Mouse (Mus musculus): ENCODE results near the gene Disp1. TPM values are rescaled to one million over a fixed set of nuclear protein-coding genes. Genes with fewer than 3 reads are reported as not detected.

Disp1 gene
- polyA plus RNA-seq, 1 experiment from 2014 or later = 10.1 TPM

GRCm38 (mm10) chr1:183084085-183085050 is 137.0 kb downstream of the Disp1 start:
- no peak overlapping the region for H3K27ac ChIP-seq

GRCm38 (mm10) chr1:183082436-183082835 is 138.9 kb downstream of the Disp1 start:
- 82% methylated on average over 4 of the region's 4 CpGs for WGBS (ENCODE audit: missing documents)
- no peak overlapping the region for H3K27ac ChIP-seq
- H3K4me3 ChIP-seq (ENCODE audit: inconsistent target) = no peak overlapping the region
- H3K79me2 ChIP-seq (ENCODE audit: inconsistent target) = no peaks in the 10 kb centered on the region
- peaks cover 14% of the 10 kb centered on the region; the same call in 1 of the 2 replicates for H3K36me3 ChIP-seq (ENCODE audit: inconsistent target)

More at GRCm38 (mm10) chr1:183084085-183085050, 137.0 kb downstream of the Disp1 start:
- Histone ChIP-seq H3K79me2 (ENCODE audit: inconsistent target) (no peaks in the 10 kb centered on the region), H3K4me3 (ENCODE audit: inconsistent target) (no peak overlapping the region), H3K36me3 (ENCODE audit: inconsistent target) (peaks cover 32% of the 10 kb centered on the region; the same call in 1 of the 2 replicates)
- WGBS (ENCODE audit: missing documents) = 95% methylated on average over 8 of the region's 8 CpGs

- no peaks in the 10 kb centered on the region for H3K79me2 ChIP-seq (ENCODE audit: inconsistent target)
- H3K27ac ChIP-seq = no peak overlapping the region
- no peak overlapping the region for H3K4me3 ChIP-seq (ENCODE audit: inconsistent target)
- H3K36me3 ChIP-seq (ENCODE audit: inconsistent target) = peaks cover 1% of the 10 kb centered on the region; the same call in 1 of the 2 replicates
These were observed 140.2 kb downstream of the Disp1 start for GRCm38 (mm10) chr1:183081126-183081525.

- H3K79me2 ChIP-seq (ENCODE audit: inconsistent target) = no peaks in the 10 kb centered on the region
- no peak overlapping the region for H3K27ac ChIP-seq
- WGBS (ENCODE audit: missing documents) = 68% methylated on average over 15 of the region's 15 CpGs
- H3K36me3 ChIP-seq (ENCODE audit: inconsistent target) = no peaks in the 10 kb centered on the region
- no peak overlapping the region for H3K4me3 ChIP-seq (ENCODE audit: inconsistent target)
These were observed 146.1 kb downstream of the Disp1 start for GRCm38 (mm10) chr1:183075121-183075822.

GRCm38 (mm10) chr1:183072263-183073050 is 148.9 kb downstream of the Disp1 start:
- WGBS (ENCODE audit: missing documents) = 92% methylated on average over 12 of the region's 12 CpGs
- Histone ChIP-seq H3K4me3 (ENCODE audit: inconsistent target) (no peak overlapping the region), H3K36me3 (ENCODE audit: inconsistent target) (no peaks in the 10 kb centered on the region), H3K27ac (no peak overlapping the region), H3K79me2 (ENCODE audit: inconsistent target) (no peaks in the 10 kb centered on the region)

GRCm38 (mm10) chr1:183069954-183070649 is 151.2 kb downstream of the Disp1 start:
- Histone ChIP-seq H3K27ac (no peak overlapping the region), H3K36me3 (ENCODE audit: inconsistent target) (no peaks in the 10 kb centered on the region), H3K79me2 (ENCODE audit: inconsistent target) (no peaks in the 10 kb centered on the region), H3K4me3 (ENCODE audit: inconsistent target) (no peak overlapping the region)
- 44% methylated on average over 8 of the region's 8 CpGs for WGBS (ENCODE audit: missing documents)

GRCm38 (mm10) chr1:183067807-183068206 is 153.5 kb downstream of the Disp1 start:
- Histone ChIP-seq H3K27ac (no peak overlapping the region), H3K36me3 (ENCODE audit: inconsistent target) (no peaks in the 10 kb centered on the region), H3K4me3 (ENCODE audit: inconsistent target) (no peak overlapping the region), H3K79me2 (ENCODE audit: inconsistent target) (no peaks in the 10 kb centered on the region)
- WGBS (ENCODE audit: missing documents) = 93% methylated on average over 7 of the region's 7 CpGs

- no peaks in the 10 kb centered on the region for H3K79me2 ChIP-seq (ENCODE audit: inconsistent target)
- 83% methylated on average over 4 of the region's 4 CpGs for WGBS (ENCODE audit: missing documents)
- H3K27ac ChIP-seq = no peak overlapping the region
- H3K36me3 ChIP-seq (ENCODE audit: inconsistent target) = no peaks in the 10 kb centered on the region
- H3K4me3 ChIP-seq (ENCODE audit: inconsistent target) = no peak overlapping the region
These were observed 154.3 kb downstream of the Disp1 start for GRCm38 (mm10) chr1:183066981-183067380.

- Histone ChIP-seq H3K27ac (no peak overlapping the region), H3K36me3 (ENCODE audit: inconsistent target) (no peaks in the 10 kb centered on the region), H3K4me3 (ENCODE audit: inconsistent target) (no peak overlapping the region), H3K79me2 (ENCODE audit: inconsistent target) (no peaks in the 10 kb centered on the region)
- WGBS (ENCODE audit: missing documents) = 74% methylated on average over 2 of the region's 2 CpGs
These were observed 160.7 kb downstream of the Disp1 start for GRCm38 (mm10) chr1:183060611-183061010.

GRCm38 (mm10) chr1:183056289-183056655 is 165.1 kb downstream of the Disp1 start:
- no peaks in the 10 kb centered on the region for H3K79me2 ChIP-seq (ENCODE audit: inconsistent target)
- H3K27ac ChIP-seq = no peak overlapping the region
- 87% methylated on average over 3 of the region's 3 CpGs for WGBS (ENCODE audit: missing documents)

GRCm38 (mm10) chr1:183055608-183056288 is 165.6 kb downstream of the Disp1 start:
- Histone ChIP-seq H3K4me3 (ENCODE audit: inconsistent target) (no peak overlapping the region), H3K27ac (no peak overlapping the region), H3K79me2 (ENCODE audit: inconsistent target) (no peaks in the 10 kb centered on the region), H3K36me3 (ENCODE audit: inconsistent target) (no peaks in the 10 kb centered on the region)
- WGBS (ENCODE audit: missing documents) = 100% methylated on average over 2 of the region's 2 CpGs

More at GRCm38 (mm10) chr1:183056289-183056655, 165.1 kb downstream of the Disp1 start:
- no peaks in the 10 kb centered on the region for H3K36me3 ChIP-seq (ENCODE audit: inconsistent target)
- H3K4me3 ChIP-seq (ENCODE audit: inconsistent target) = no peak overlapping the region

- H3K4me3 ChIP-seq (ENCODE audit: inconsistent target) = no peak overlapping the region
- no peaks in the 10 kb centered on the region for H3K36me3 ChIP-seq (ENCODE audit: inconsistent target)
- WGBS (ENCODE audit: missing documents) = 92% methylated on average over 7 of the region's 7 CpGs
- no peaks in the 10 kb centered on the region for H3K79me2 ChIP-seq (ENCODE audit: inconsistent target)
- H3K27ac ChIP-seq = no peak overlapping the region
These were observed 168.7 kb downstream of the Disp1 start for GRCm38 (mm10) chr1:183052663-183053062.

GRCm38 (mm10) chr1:183049295-183049694 is 172.0 kb downstream of the Disp1 start:
- no peaks in the 10 kb centered on the region for H3K79me2 ChIP-seq (ENCODE audit: inconsistent target)
- 83% methylated on average over 6 of the region's 6 CpGs for WGBS (ENCODE audit: missing documents)
- H3K27ac ChIP-seq = no peak overlapping the region
- H3K36me3 ChIP-seq (ENCODE audit: inconsistent target) = no peaks in the 10 kb centered on the region
- H3K4me3 ChIP-seq (ENCODE audit: inconsistent target) = no peak overlapping the region

All from macrophage (primary cell).